ENCODE assay signal across 25 mouse cellular contexts in the genomic region with DNA sequence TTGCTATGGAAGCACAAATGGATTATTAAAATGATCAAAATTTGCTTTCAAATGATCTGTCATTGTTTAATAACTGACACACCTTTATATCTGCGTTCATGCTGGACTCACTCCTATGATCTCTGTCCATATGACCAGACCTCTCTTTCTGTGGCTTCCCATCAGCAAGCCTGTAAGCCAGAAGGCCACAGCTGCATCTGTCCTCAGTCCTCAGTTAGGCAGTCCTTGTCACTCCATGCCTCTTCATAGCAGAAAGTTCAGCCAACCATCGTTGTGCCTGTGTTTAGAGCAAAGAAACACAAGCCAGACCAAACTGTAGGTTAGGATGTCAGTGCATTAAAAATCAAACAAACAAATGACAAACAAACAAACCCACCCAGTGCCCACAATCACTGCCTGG.
DNase-seq lines count a peak whose midpoint lies in the region; ATAC-seq lines count a peak whose summit lies in the region.
"Had no signal": no experiment of that assay in that cellular context is flagged by ENCODE, and none has a peak within 500 bp of the region (broad histone marks: within the 10 kb centered on the region; RNA-seq: fewer than 3 reads in every experiment).

No protein-coding gene starts in this region.

- H3K27ac ChIP-seq in hindbrain, embryonic 10.5 days = peak overlapping the region; percentile 84
- H3K27ac ChIP-seq in hindbrain, embryonic 16.5 days (ENCODE audit: low read depth, low read length) = no peak overlapping the region
- peak overlapping the region; percentile 80 for H3K27ac ChIP-seq in embryonic facial prominence, embryonic 10.5 days (replicated peaks)
- no peak overlapping the region for H3K27ac ChIP-seq in embryonic facial prominence, embryonic 11.5 days (replicated peaks; ENCODE audit: low read depth, low read length)
- 0 out of 2 replicates have a peak overlapping the region, but pooled peaks have one; percentile 10 for H3K27ac ChIP-seq in limb, embryonic 10.5 days
- H3K27ac ChIP-seq: heart, adult 2 months; heart, embryonic 13.5 days; intestine, embryonic 15.5 days had no signal

- H3K9me3 ChIP-seq in hindbrain, embryonic 10.5 days = no peaks in the 10 kb centered on the region
- no peaks in the 10 kb centered on the region for H3K9me3 ChIP-seq in hindbrain, embryonic 16.5 days (ENCODE audit: control insufficient read depth, low read length)
- H3K9me3 ChIP-seq in embryonic facial prominence, embryonic 10.5 days = no peaks in the 10 kb centered on the region
- no peaks in the 10 kb centered on the region for H3K9me3 ChIP-seq in embryonic facial prominence, embryonic 11.5 days (replicated peaks; ENCODE audit: control insufficient read depth, low read length)
- no peaks in the 10 kb centered on the region for H3K9me3 ChIP-seq in limb, embryonic 10.5 days (replicated peaks)
- H3K9me3 ChIP-seq: forebrain, embryonic 15.5 days; heart, embryonic 10.5 days; heart, embryonic 13.5 days; hindbrain, embryonic 12.5 days; hindbrain, embryonic 15.5 days; intestine, embryonic 15.5 days had no signal

- H3K4me1 ChIP-seq in hindbrain, embryonic 10.5 days (replicated peaks) = peaks cover 15% of the 10 kb centered on the region
- peaks cover 5% of the 10 kb centered on the region; the same call in 1 of the 2 replicates for H3K4me1 ChIP-seq in hindbrain, embryonic 16.5 days (ENCODE audit: control insufficient read depth, insufficient read depth, low read depth, low read length)
- peaks cover 16% of the 10 kb centered on the region for H3K4me1 ChIP-seq in embryonic facial prominence, embryonic 10.5 days
- H3K4me1 ChIP-seq in embryonic facial prominence, embryonic 11.5 days (ENCODE audit: control insufficient read depth, insufficient read depth, low read length) = no peaks in the 10 kb centered on the region
- H3K4me1 ChIP-seq in limb, embryonic 10.5 days = peaks cover 12% of the 10 kb centered on the region
- H3K4me1 ChIP-seq: intestine, embryonic 15.5 days had no signal

- H3K9ac ChIP-seq in hindbrain, embryonic 16.5 days (ENCODE audit: low read depth, low read length) = no peak overlapping the region
- 0 out of 2 replicates have a peak overlapping the region, but pooled peaks have one; percentile 29 for H3K9ac ChIP-seq in embryonic facial prominence, embryonic 11.5 days (replicated peaks; ENCODE audit: low read length)
- H3K9ac ChIP-seq: intestine, embryonic 15.5 days had no signal

- H3K36me3 ChIP-seq in hindbrain, embryonic 10.5 days = no peaks in the 10 kb centered on the region
- H3K36me3 ChIP-seq in hindbrain, embryonic 16.5 days (ENCODE audit: control insufficient read depth, insufficient read depth, low read length) = no peaks in the 10 kb centered on the region
- no peaks in the 10 kb centered on the region for H3K36me3 ChIP-seq in embryonic facial prominence, embryonic 10.5 days (replicated peaks)
- no peaks in the 10 kb centered on the region for H3K36me3 ChIP-seq in embryonic facial prominence, embryonic 11.5 days (replicated peaks; ENCODE audit: control insufficient read depth, insufficient read depth, low read depth, low read length)
- H3K36me3 ChIP-seq in limb, embryonic 10.5 days = no peaks in the 10 kb centered on the region
- H3K36me3 ChIP-seq: forebrain, embryonic 15.5 days; heart, embryonic 10.5 days; heart, embryonic 13.5 days; hindbrain, embryonic 12.5 days; hindbrain, embryonic 15.5 days; intestine, embryonic 15.5 days had no signal

- no peak overlapping the region for H3K4me3 ChIP-seq in hindbrain, embryonic 10.5 days
- no peak overlapping the region for H3K4me3 ChIP-seq in hindbrain, embryonic 16.5 days (ENCODE audit: low read length)
- no peak overlapping the region for H3K4me3 ChIP-seq in embryonic facial prominence, embryonic 10.5 days
- H3K4me3 ChIP-seq in embryonic facial prominence, embryonic 11.5 days (ENCODE audit: low read depth, low read length) = no peak overlapping the region
- no peak overlapping the region for H3K4me3 ChIP-seq in limb, embryonic 10.5 days
- H3K4me3 ChIP-seq: erythroblast, embryonic 14.5 days; heart, adult 2 months had no signal

- no peak for DNase-seq in hindbrain, embryonic 10.5 days (ENCODE audit: low spot score)
- no peak for DNase-seq in embryonic facial prominence, embryonic 10.5 days (ENCODE audit: low spot score)
- DNase-seq in embryonic facial prominence, embryonic 11.5 days (ENCODE audit: low spot score) = no peak
- no peak for DNase-seq in limb, embryonic 10.5 days (ENCODE audit: low spot score)
- DNase-seq in thymus, postnatal 0 days (ENCODE audit: low spot score) = no peak
- no peak for DNase-seq in urinary bladder, postnatal 10 days (ENCODE audit: low spot score)
- DNase-seq: adrenal gland, adult 2 months; adrenal gland, postnatal 14 days; cerebellum, adult 11 months; cerebellum, adult 2 months; cerebellum, adult 9-11 months; cerebellum, postnatal 25 days; gastrocnemius, postnatal 10 days; gastrocnemius, postnatal 36 days; heart, adult 2 months; heart, postnatal 14 days had no signal

- no peak for ATAC-seq in hindbrain, embryonic 16.5 days
- no peak for ATAC-seq in embryonic facial prominence, embryonic 11.5 days (replicated peaks; ENCODE audit: insufficient number of reproducible peaks, low FRiP score, low TSS enrichment, low read depth)
- ATAC-seq: CD4-positive, CD25-positive, alpha-beta regulatory T cell, adult 4 months; forebrain, embryonic 15.5 days; intestine, embryonic 15.5 days had no signal

- no peak overlapping the region for H3K4me2 ChIP-seq in hindbrain, embryonic 16.5 days (ENCODE audit: low read length)
- no peak overlapping the region for H3K4me2 ChIP-seq in embryonic facial prominence, embryonic 11.5 days (ENCODE audit: low read depth, low read length)

- 68% methylated on average over 2 of the region's 2 CpGs for WGBS in hindbrain, embryonic 10.5 days
- 53% methylated on average over 2 of the region's 2 CpGs for WGBS in hindbrain, embryonic 16.5 days
- 67% methylated on average over 2 of the region's 2 CpGs for WGBS in embryonic facial prominence, embryonic 10.5 days
- 63% methylated on average over 2 of the region's 2 CpGs for WGBS in embryonic facial prominence, embryonic 11.5 days
- 81% methylated on average over 2 of the region's 2 CpGs for WGBS in limb, embryonic 10.5 days

- H3K27me3 ChIP-seq in hindbrain, embryonic 10.5 days (ENCODE audit: insufficient read depth, poor library complexity, severe bottlenecking) = no peaks in the 10 kb centered on the region
- H3K27me3 ChIP-seq in hindbrain, embryonic 16.5 days (replicated peaks; ENCODE audit: control insufficient read depth, insufficient read depth, low read length) = no peaks in the 10 kb centered on the region
- no peaks in the 10 kb centered on the region for H3K27me3 ChIP-seq in embryonic facial prominence, embryonic 10.5 days (replicated peaks; ENCODE audit: low read depth, poor library complexity, severe bottlenecking)
- H3K27me3 ChIP-seq in embryonic facial prominence, embryonic 11.5 days (ENCODE audit: control insufficient read depth, insufficient read depth, low read length) = no peaks in the 10 kb centered on the region
- H3K27me3 ChIP-seq in limb, embryonic 10.5 days (ENCODE audit: low read depth, poor library complexity, severe bottlenecking) = no peaks in the 10 kb centered on the region
- H3K27me3 ChIP-seq: forebrain, embryonic 15.5 days; heart, embryonic 13.5 days; hindbrain, embryonic 12.5 days; hindbrain, embryonic 15.5 days; intestine, embryonic 15.5 days had no signal

Comparison
In these comparisons a context has a peak if more than half of its experiments do, and no peak if none do; other contexts are left out.
1. H3K27ac ChIP-seq: peak in hindbrain, embryonic 10.5 days (single experiment), embryonic facial prominence, embryonic 10.5 days (single experiment) and limb, embryonic 10.5 days (single experiment); none in hindbrain, embryonic 16.5 days (single experiment) and embryonic facial prominence, embryonic 11.5 days (single experiment).